Mouse (Mus musculus) hindbrain, embryonic 11.5 days (tissue): ENCODE measurements around the gene Surf4. TPM values are rescaled to one million over a fixed set of nuclear protein-coding genes. Genes with fewer than 3 reads are reported as not detected.

Source experiments
- ATAC-seq: fragments of 200-750 bp; cut with Nextera tagmentation; 2 replicates; pipeline ENCODE4 v1.8.0; 2017; ENCODE audit warnings: mild to moderate bottlenecking, moderate TSS enrichment, moderate library complexity; ENCODE audit not compliant: low FRiP score
- DNase-seq: peaks from one replicate; pipeline ENCODE4 v3.0.0-alpha.2; 2015; ENCODE audit warnings: low spot score
- H3K27ac ChIP-seq: fragments of 300-500 bp; sonication (generic); 2 replicates; pipeline ENCODE4 v1.5.1; 2014; ENCODE audit warnings: mild to moderate bottlenecking, low read depth, low read length
- H3K27me3 ChIP-seq: fragments of 300-500 bp; sonication (generic); 2 replicates; pipeline ENCODE4 v1.6.1; 2014; ENCODE audit warnings: mild to moderate bottlenecking, low read length, moderate library complexity, mixed read lengths; ENCODE audit not compliant: control insufficient read depth, insufficient read depth
- H3K36me3 ChIP-seq: fragments of 300-500 bp; sonication (generic); 2 replicates; pipeline ENCODE4 v1.6.1; 2014; ENCODE audit warnings: mild to moderate bottlenecking, low read length, moderate library complexity, mixed read lengths; ENCODE audit not compliant: control insufficient read depth, insufficient read depth
- H3K4me1 ChIP-seq: fragments of 300-500 bp; sonication (generic); replicated peaks from 2 replicates; pipeline ENCODE4 v1.6.1; 2014; ENCODE audit warnings: low read length, mixed read lengths; ENCODE audit not compliant: control insufficient read depth, insufficient read depth
- H3K4me2 ChIP-seq: fragments of 300-500 bp; sonication (generic); replicated peaks from 2 replicates; pipeline ENCODE4 v1.6.1; 2014; ENCODE audit warnings: mild to moderate bottlenecking, low read depth, low read length
- H3K4me3 ChIP-seq: fragments of 300-500 bp; sonication (generic); 2 replicates; pipeline ENCODE4 v1.5.1; 2014; ENCODE audit warnings: low read depth, low read length
- H3K9ac ChIP-seq: fragments of 300-500 bp; sonication (generic); 2 replicates; pipeline ENCODE4 v1.6.1; 2014; ENCODE audit warnings: low read depth, low read length
- H3K9me3 ChIP-seq: fragments of 300-500 bp; sonication (generic); 2 replicates; pipeline ENCODE4 v1.6.1; 2016; ENCODE audit warnings: low read length; ENCODE audit not compliant: control insufficient read depth
- WGBS: fragments of 180-500 bp; shearing (Covaris S2); extraction: QIAGEN DNeasy Blood & Tissue Kit; methylation state at CpG from one replicate; pipeline ENCODE4 v1.1.7; 2014; 5-methylcytosine and 5-hydroxymethylcytosine counted together
- polyA plus RNA-seq: library from polyadenylated mRNA; unstranded; fragments of >200 nt; fragmentation: Nextera tagmentation; extraction: Ambion mirVana; gene quantifications from 2 replicates; pipeline ENCODE4 v1.2.1, GENCODE M21; 2014

Surf4 gene
- polyA plus RNA-seq, 1 experiment from 2014 or later = 140 TPM

GRCm38 (mm10) chr2:26936425-26936824 is 2.7 kb upstream of the Surf4 start:
- Histone ChIP-seq H3K4me2 (no peak overlapping the region), H3K4me1 (no peaks in the 10 kb centered on the region), H3K4me3 (no peak overlapping the region), H3K9ac (no peak overlapping the region), H3K27me3 (no peaks in the 10 kb centered on the region), H3K27ac (no peak overlapping the region), H3K9me3 (no peaks in the 10 kb centered on the region), H3K36me3 (no peaks in the 10 kb centered on the region)
- WGBS = 62% methylated on average over 1 of the region's 1 CpGs
- ATAC-seq (no peak), DNase-seq (no peak)

GRCm38 (mm10) chr2:26935286-26935685 is 1.6 kb upstream of the Surf4 start:
- H3K9me3 ChIP-seq = no peaks in the 10 kb centered on the region
- DNase-seq (no peak), ATAC-seq (no peak)
- H3K4me1 ChIP-seq = no peaks in the 10 kb centered on the region
- 93% methylated on average over 2 of the region's 2 CpGs for WGBS
- no peak overlapping the region for H3K4me3 ChIP-seq
- no peak overlapping the region for H3K9ac ChIP-seq
- no peak overlapping the region for H3K27ac ChIP-seq
- no peaks in the 10 kb centered on the region for H3K36me3 ChIP-seq
- no peaks in the 10 kb centered on the region for H3K27me3 ChIP-seq
- H3K4me2 ChIP-seq = no peak overlapping the region

- H3K27ac ChIP-seq = peak overlapping the region; percentile 66
- peak; percentile 53 for DNase-seq
- 0 out of 2 replicates have a peak, but pooled peaks cover 2% of the 10 kb centered on the region for H3K36me3 ChIP-seq
- H3K27me3 ChIP-seq = no peaks in the 10 kb centered on the region
- H3K9ac ChIP-seq = peak overlapping the region; percentile 96
- no peaks in the 10 kb centered on the region for H3K9me3 ChIP-seq
- peak overlapping the region; percentile 82 for H3K4me2 ChIP-seq
- peak overlapping the region; percentile 98 for H3K4me3 ChIP-seq
- 4% methylated on average over 36 of the region's 49 CpGs for WGBS
- ATAC-seq = no peak; the same call in 1 of the 2 replicates
- H3K4me1 ChIP-seq = no peaks in the 10 kb centered on the region
These were observed 1.0 kb downstream of the Surf4 start for GRCm38 (mm10) chr2:26932473-26933303.

- H3K4me1 ChIP-seq = no peaks in the 10 kb centered on the region
- H3K9me3 ChIP-seq = no peaks in the 10 kb centered on the region
- ATAC-seq (no peak), DNase-seq (peak; percentile 66)
- H3K4me3 ChIP-seq = no peak overlapping the region
- 0 out of 2 replicates have a peak, but pooled peaks cover 2% of the 10 kb centered on the region for H3K36me3 ChIP-seq
- H3K27me3 ChIP-seq = no peaks in the 10 kb centered on the region
- 41% methylated on average over 1 of the region's 1 CpGs for WGBS
- no peak overlapping the region for H3K9ac ChIP-seq
- H3K4me2 ChIP-seq = no peak overlapping the region
- no peak overlapping the region for H3K27ac ChIP-seq
These were observed 3.3 kb downstream of the Surf4 start for GRCm38 (mm10) chr2:26930390-26930789.

- Histone ChIP-seq H3K27ac (no peak overlapping the region), H3K9me3 (no peaks in the 10 kb centered on the region), H3K36me3 (0 out of 2 replicates have a peak, but pooled peaks cover 6% of the 10 kb centered on the region), H3K4me1 (no peaks in the 10 kb centered on the region), H3K4me3 (no peak overlapping the region), H3K9ac (no peak overlapping the region), H3K27me3 (no peaks in the 10 kb centered on the region), H3K4me2 (no peak overlapping the region)
- ATAC-seq (no peak), DNase-seq (no peak)
- 93% methylated on average over 6 of the region's 6 CpGs for WGBS
These were observed 5.8 kb downstream of the Surf4 start for GRCm38 (mm10) chr2:26927745-26928476.

- ATAC-seq (no peak), DNase-seq (no peak)
- H3K9ac ChIP-seq = no peak overlapping the region
- H3K4me1 ChIP-seq = peaks cover 4% of the 10 kb centered on the region; the same call in 1 of the 2 replicates
- H3K27me3 ChIP-seq = no peaks in the 10 kb centered on the region
- H3K36me3 ChIP-seq = peaks cover 22% of the 10 kb centered on the region
- WGBS = 86% methylated on average over 9 of the region's 9 CpGs
- H3K4me3 ChIP-seq = no peak overlapping the region
- H3K27ac ChIP-seq = no peak overlapping the region
- no peak overlapping the region for H3K4me2 ChIP-seq
- H3K9me3 ChIP-seq = no peaks in the 10 kb centered on the region
These were observed 11.9 kb downstream of the Surf4 start for GRCm38 (mm10) chr2:26921784-26922183.

GRCm38 (mm10) chr2:26920190-26920855 is 13.4 kb downstream of the Surf4 start:
- H3K27ac ChIP-seq = no peak overlapping the region
- ATAC-seq (no peak), DNase-seq (no peak)
- H3K36me3 ChIP-seq = peaks cover 22% of the 10 kb centered on the region
- H3K9ac ChIP-seq = no peak overlapping the region
- 91% methylated on average over 6 of the region's 6 CpGs for WGBS
- no peak overlapping the region for H3K4me3 ChIP-seq
- no peak overlapping the region for H3K4me2 ChIP-seq
- peaks cover 4% of the 10 kb centered on the region; the same call in 1 of the 2 replicates for H3K4me1 ChIP-seq
- no peaks in the 10 kb centered on the region for H3K9me3 ChIP-seq
- H3K27me3 ChIP-seq = no peaks in the 10 kb centered on the region

- H3K9ac ChIP-seq = no peak overlapping the region
- peaks cover 4% of the 10 kb centered on the region; the same call in 1 of the 2 replicates for H3K4me1 ChIP-seq
- no peaks in the 10 kb centered on the region for H3K9me3 ChIP-seq
- H3K27me3 ChIP-seq = no peaks in the 10 kb centered on the region
- WGBS = 92% methylated on average over 3 of the region's 3 CpGs
- H3K36me3 ChIP-seq = peaks cover 22% of the 10 kb centered on the region
- no peak for ATAC-seq
- no peak overlapping the region for H3K4me3 ChIP-seq
- H3K4me2 ChIP-seq = no peak overlapping the region
- DNase-seq = no peak
- H3K27ac ChIP-seq = no peak overlapping the region
These were observed 14.0 kb downstream of the Surf4 start for GRCm38 (mm10) chr2:26919684-26920083.
